Mouse (Mus musculus): ENCODE results near the gene Sppl2b.

- TF ChIP-seq EP300 (IDR thresholded peaks at IDR 0.05; ENCODE audit: low read depth in 1 of 2, low read length in 2 of 2) (no peak), CTCF (IDR thresholded peaks at IDR 0.05 in 2 of 3, conservative IDR thresholded peaks at IDR 0.05 in 1 of 3; ENCODE audit: control insufficient read depth in 1 of 3, insufficient read depth in 1 of 3, low read depth in 2 of 3, low read length in 3 of 3, poor library complexity in 1 of 3, severe bottlenecking in 1 of 3) (no peak), BHLHE40 (IDR thresholded peaks at IDR 0.05; ENCODE audit: borderline replicate concordance, low read depth, low read length) (no peak), HCFC1 (IDR thresholded peaks at IDR 0.05; ENCODE audit: low read depth, low read length) (no peak), TAL1 (IDR thresholded peaks at IDR 0.05; ENCODE audit: low read length) (no peak), POLR2AphosphoS2 (IDR thresholded peaks at IDR 0.05; ENCODE audit: low read length) (no peak), MEF2A (IDR thresholded peaks at IDR 0.05; ENCODE audit: extremely low read depth, insufficient replicate concordance, low read depth, low read length, poor library complexity, severe bottlenecking) (no peak), POLR2A (IDR thresholded peaks at IDR 0.05; ENCODE audit: control insufficient read depth in 1 of 2, insufficient read depth in 1 of 2, low read depth in 1 of 2, low read length in 2 of 2, poor library complexity in 1 of 2) (no peak), USF1 (IDR thresholded peaks at IDR 0.05; ENCODE audit: low read depth, low read length) (no peak)
Measured at GRCm38 (mm10) chr10:80827870-80828420, 27.1 kb upstream of the Sppl2b start.

Data from MEL (cell line).